Mouse (Mus musculus): Measurements from ENCODE around the gene Flywch1.

DNA sequence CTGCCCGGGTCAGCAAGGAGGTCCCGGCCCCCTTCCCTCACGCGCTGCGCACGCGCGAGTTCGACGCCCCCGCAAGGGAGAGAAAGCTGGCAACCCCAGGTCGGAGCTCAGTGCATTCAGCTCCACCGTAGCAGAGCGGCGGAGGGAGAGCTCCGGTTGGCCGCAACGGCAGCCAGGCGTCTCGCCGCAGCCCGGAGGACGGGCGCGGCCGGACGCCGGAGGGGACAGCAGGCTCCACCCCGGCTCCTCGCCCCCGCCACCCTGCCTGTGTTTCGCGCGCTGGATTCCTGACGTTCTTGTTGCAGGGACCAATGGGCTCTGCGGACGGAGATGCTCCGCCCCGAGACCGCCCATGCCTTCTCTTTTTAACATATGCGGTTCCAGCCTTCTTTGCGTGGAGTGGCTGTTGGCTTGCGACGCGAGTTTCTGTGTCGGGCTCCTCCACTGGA, 31.2 kb downstream of the Flywch1 start:
- TF ChIP-seq CTCF (IDR thresholded peaks at IDR 0.05; ENCODE audit: insufficient read depth, low read depth, low read length) (no peak), POLR2A (IDR thresholded peaks at IDR 0.05; ENCODE audit: insufficient read depth, low read depth, low read length) (peak; percentile 92)
